Mouse (Mus musculus): ENCODE data around the gene Dock8. TPM values are rescaled to one million over a fixed set of nuclear protein-coding genes. Genes with fewer than 3 reads are reported as not detected.

Gene Dock8
- polyA plus RNA-seq, 1 experiment from 2014 or later = 2.2 TPM

- 81% methylated on average over 7 of the region's 7 CpGs for WGBS
Observed at GRCm38 (mm10) chr19:24983857-24984498, 15.4 kb upstream of the Dock8 start.

DNA sequence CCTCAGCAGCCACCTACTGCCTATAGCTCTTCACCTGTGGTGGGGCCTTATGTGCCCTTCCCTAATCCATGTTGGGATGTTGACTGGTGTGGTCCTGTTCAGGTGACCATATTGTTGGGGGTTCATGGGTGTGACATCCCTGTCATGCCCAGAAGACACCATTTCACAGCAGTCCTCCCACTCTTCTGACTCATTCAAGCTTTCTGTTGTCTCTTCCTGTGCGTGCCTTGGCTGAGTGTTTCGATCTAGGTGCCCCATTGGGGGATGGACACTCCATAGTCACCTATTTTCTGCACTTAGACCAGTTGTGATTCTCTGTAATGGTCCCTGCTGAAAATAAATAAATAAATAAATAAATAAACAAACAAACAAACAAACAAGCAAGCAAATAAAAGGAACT lies 14.3 kb upstream of the Dock8 start:
- Histone ChIP-seq H3K4me3 (no peak overlapping the region), H3K9me3 (no peaks in the 10 kb centered on the region), H3K27ac (no peak overlapping the region), H3K4me2 (no peak overlapping the region), H3K27me3 (no peaks in the 10 kb centered on the region), H3K36me3 (no peaks in the 10 kb centered on the region), H3K9ac (no peak overlapping the region), H3K4me1 (replicated peaks) (peaks cover 8% of the 10 kb centered on the region; the same call in 1 of the 2 replicates)
- no peak for ATAC-seq (ENCODE audit: low FRiP score)
- 94% methylated on average over 2 of the region's 2 CpGs for WGBS

More at GRCm38 (mm10) chr19:24983857-24984498, 15.4 kb upstream of the Dock8 start:
- peaks cover 8% of the 10 kb centered on the region; the same call in 1 of the 2 replicates for H3K4me1 ChIP-seq (replicated peaks)
- no peaks in the 10 kb centered on the region for H3K27me3 ChIP-seq
- no peaks in the 10 kb centered on the region for H3K36me3 ChIP-seq
- no peak for ATAC-seq (ENCODE audit: low FRiP score)
- H3K4me3 ChIP-seq = no peak overlapping the region
- H3K27ac ChIP-seq = no peak overlapping the region
- H3K9me3 ChIP-seq = no peaks in the 10 kb centered on the region
- no peak overlapping the region for H3K4me2 ChIP-seq
- no peak overlapping the region for H3K9ac ChIP-seq

GRCm38 (mm10) chr19:24987355-24987754 lies 12.0 kb upstream of the Dock8 start:
- Histone ChIP-seq H3K9me3 (no peaks in the 10 kb centered on the region), H3K4me1 (replicated peaks) (no peaks in the 10 kb centered on the region), H3K27ac (no peak overlapping the region), H3K27me3 (no peaks in the 10 kb centered on the region), H3K9ac (no peak overlapping the region), H3K36me3 (no peaks in the 10 kb centered on the region), H3K4me3 (no peak overlapping the region), H3K4me2 (no peak overlapping the region)
- WGBS = 73% methylated on average over 4 of the region's 4 CpGs
- no peak for ATAC-seq (ENCODE audit: low FRiP score)

GRCm38 (mm10) chr19:24988831-24989230 lies 10.5 kb upstream of the Dock8 start:
- H3K9ac ChIP-seq = no peak overlapping the region
- H3K4me2 ChIP-seq = no peak overlapping the region
- no peaks in the 10 kb centered on the region for H3K9me3 ChIP-seq
- H3K36me3 ChIP-seq = no peaks in the 10 kb centered on the region
- H3K4me3 ChIP-seq = no peak overlapping the region
- H3K4me1 ChIP-seq (replicated peaks) = no peaks in the 10 kb centered on the region
- 81% methylated on average over 5 of the region's 5 CpGs for WGBS
- no peaks in the 10 kb centered on the region for H3K27me3 ChIP-seq
- H3K27ac ChIP-seq = no peak overlapping the region
- ATAC-seq (ENCODE audit: low FRiP score) = no peak

DNA sequence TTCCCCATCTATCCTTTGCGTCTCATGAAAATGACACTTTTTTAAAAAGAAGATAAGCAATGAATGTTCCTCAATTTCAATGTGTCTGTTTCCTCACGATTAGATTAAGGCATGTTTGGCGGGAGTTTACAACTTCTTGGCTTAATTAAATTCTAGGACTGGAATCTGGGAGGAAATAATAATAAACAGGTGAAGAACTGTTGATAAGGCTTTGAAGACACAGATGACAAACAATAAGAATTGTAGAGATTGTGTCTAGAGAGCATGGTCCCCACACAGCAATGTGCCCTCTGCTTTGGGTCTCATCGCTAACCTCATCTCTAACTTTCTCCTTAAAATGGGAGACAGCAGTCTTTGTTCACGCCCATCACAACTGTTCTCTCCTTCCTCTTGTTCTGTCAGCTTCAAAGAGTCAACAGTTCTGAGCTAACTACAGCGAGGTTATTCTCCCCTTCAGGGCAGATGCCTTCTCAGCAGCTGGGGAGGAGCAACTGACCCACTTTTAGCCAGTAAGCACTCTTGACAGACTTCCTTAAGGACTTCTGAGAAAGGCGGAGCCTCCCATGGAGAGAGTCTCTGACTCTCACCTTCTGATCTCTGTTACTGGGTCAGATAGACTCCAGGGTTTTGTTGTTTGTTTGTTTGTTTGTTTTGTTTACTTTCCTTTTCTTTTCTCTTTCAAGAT lies 9.1 kb upstream of the Dock8 start:
- H3K27me3 ChIP-seq = no peaks in the 10 kb centered on the region; the same call in 1 of the 2 replicates
- no peak overlapping the region for H3K4me2 ChIP-seq
- no peaks in the 10 kb centered on the region for H3K4me1 ChIP-seq (replicated peaks)
- ATAC-seq (ENCODE audit: low FRiP score) = no peak
- H3K9me3 ChIP-seq = no peaks in the 10 kb centered on the region
- H3K9ac ChIP-seq = no peak overlapping the region
- H3K4me3 ChIP-seq = no peak overlapping the region
- no peak overlapping the region for H3K27ac ChIP-seq
- 81% methylated on average over 7 of the region's 7 CpGs for whole genome bisulfite sequencing
- no peaks in the 10 kb centered on the region for H3K36me3 ChIP-seq

- H3K4me2 ChIP-seq = no peak overlapping the region
- no peak for ATAC-seq (ENCODE audit: low FRiP score)
- no peak overlapping the region for H3K27ac ChIP-seq
- 61% methylated on average over 6 of the region's 6 CpGs for WGBS
- peaks cover 26% of the 10 kb centered on the region for H3K27me3 ChIP-seq
- H3K36me3 ChIP-seq = no peaks in the 10 kb centered on the region
- H3K9ac ChIP-seq = no peak overlapping the region
- no peak overlapping the region for H3K4me3 ChIP-seq
- H3K9me3 ChIP-seq = no peaks in the 10 kb centered on the region
- no peaks in the 10 kb centered on the region for H3K4me1 ChIP-seq (replicated peaks)
Observed at GRCm38 (mm10) chr19:24993526-24993925, 5.8 kb upstream of the Dock8 start.

GRCm38 (mm10) chr19:24994900-24995299 lies 4.4 kb upstream of the Dock8 start:
- H3K4me3 ChIP-seq = no peak overlapping the region
- 52% methylated on average over 8 of the region's 8 CpGs for WGBS

GRCm38 (mm10) chr19:24996815-24997704 lies 2.3 kb upstream of the Dock8 start:
- no peak for ATAC-seq (ENCODE audit: low FRiP score)
- peaks cover 62% of the 10 kb centered on the region for H3K27me3 ChIP-seq
- H3K36me3 ChIP-seq = no peaks in the 10 kb centered on the region
- no peak overlapping the region for H3K27ac ChIP-seq
- H3K4me2 ChIP-seq = no peak overlapping the region
- H3K4me1 ChIP-seq (replicated peaks) = peaks cover 15% of the 10 kb centered on the region
- no peaks in the 10 kb centered on the region for H3K9me3 ChIP-seq
- no peak overlapping the region for H3K9ac ChIP-seq
- WGBS = 73% methylated on average over 12 of the region's 12 CpGs
- no peak overlapping the region for H3K4me3 ChIP-seq

More at GRCm38 (mm10) chr19:24994900-24995299, 4.4 kb upstream of the Dock8 start:
- Histone ChIP-seq H3K27ac (no peak overlapping the region), H3K9ac (no peak overlapping the region), H3K27me3 (peaks cover 40% of the 10 kb centered on the region), H3K9me3 (no peaks in the 10 kb centered on the region), H3K36me3 (no peaks in the 10 kb centered on the region), H3K4me2 (no peak overlapping the region), H3K4me1 (replicated peaks) (peaks cover 10% of the 10 kb centered on the region)
- no peak for ATAC-seq (ENCODE audit: low FRiP score)

DNA sequence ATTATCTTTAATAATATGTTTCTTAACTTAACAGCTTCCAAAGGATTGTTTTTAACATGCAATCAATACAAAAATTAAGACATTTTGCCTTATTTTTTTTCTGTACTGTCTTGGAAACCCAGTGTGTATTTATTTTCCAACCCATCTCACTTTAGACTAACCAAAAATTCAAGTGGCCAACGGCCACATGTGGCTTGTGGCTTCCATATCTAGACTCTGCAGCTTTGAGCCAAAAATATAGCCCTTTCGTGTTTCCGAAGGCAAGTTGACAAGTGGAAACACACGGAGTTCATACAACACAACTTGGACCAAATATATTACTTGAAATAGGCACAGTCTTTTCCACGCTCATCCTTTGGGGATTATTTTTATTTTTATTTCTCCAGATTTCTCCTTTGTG lies 773 bp upstream of the Dock8 start:
- Histone ChIP-seq H3K27me3 (peaks cover 76% of the 10 kb centered on the region), H3K4me1 (replicated peaks) (peaks cover 15% of the 10 kb centered on the region), H3K9me3 (no peaks in the 10 kb centered on the region), H3K4me3 (peak overlapping the region; percentile 72; the same call in 1 of the 2 replicates), H3K4me2 (peak overlapping the region; percentile 99; the same call in 1 of the 2 replicates), H3K9ac (no peak overlapping the region), H3K27ac (no peak overlapping the region), H3K36me3 (no peaks in the 10 kb centered on the region)
- WGBS = 75% methylated on average over 5 of the region's 5 CpGs
- no peak for ATAC-seq (ENCODE audit: low FRiP score)

- Histone ChIP-seq H3K4me2 (peak overlapping the region; percentile 99), H3K4me3 (peak overlapping the region; percentile 72), H3K36me3 (no peaks in the 10 kb centered on the region), H3K27me3 (peaks cover 80% of the 10 kb centered on the region), H3K4me1 (replicated peaks) (peaks cover 15% of the 10 kb centered on the region), H3K9me3 (no peaks in the 10 kb centered on the region), H3K9ac (no peak overlapping the region), H3K27ac (no peak overlapping the region)
- ATAC-seq (ENCODE audit: low FRiP score) = no peak
- 42% methylated on average over 9 of the region's 9 CpGs for WGBS
Observed at GRCm38 (mm10) chr19:25000153-25000552, 819 bp downstream of the Dock8 start.

DNA sequence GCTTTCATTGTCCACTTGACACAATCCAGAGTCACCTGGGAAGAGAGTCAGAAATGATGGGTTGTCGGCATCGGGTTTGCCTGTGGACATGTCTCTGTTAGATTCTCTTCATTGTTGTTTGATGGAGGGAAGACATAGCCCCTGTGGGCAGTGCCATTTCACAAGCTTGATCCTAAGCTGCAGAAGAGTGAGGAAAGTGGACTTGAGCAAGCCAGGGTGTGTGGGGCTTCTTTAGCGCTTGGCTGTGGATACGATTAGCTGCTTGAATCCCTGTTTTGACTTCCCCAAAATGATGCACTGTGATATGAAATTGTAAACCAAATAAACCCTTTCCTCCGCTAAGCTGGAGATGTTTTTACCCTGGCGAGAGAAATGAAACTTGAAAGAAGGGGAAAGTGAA lies 2.7 kb downstream of the Dock8 start:
- Histone ChIP-seq H3K4me3 (no peak overlapping the region), H3K9ac (no peak overlapping the region), H3K27ac (no peak overlapping the region), H3K36me3 (no peaks in the 10 kb centered on the region), H3K9me3 (no peaks in the 10 kb centered on the region), H3K27me3 (peaks cover 69% of the 10 kb centered on the region), H3K4me1 (replicated peaks) (peaks cover 15% of the 10 kb centered on the region), H3K4me2 (no peak overlapping the region)
- 91% methylated on average over 6 of the region's 6 CpGs for WGBS
- ATAC-seq (ENCODE audit: low FRiP score) = no peak

- Histone ChIP-seq H3K9ac (no peak overlapping the region), H3K27me3 (peaks cover 61% of the 10 kb centered on the region), H3K4me3 (no peak overlapping the region), H3K36me3 (no peaks in the 10 kb centered on the region), H3K4me2 (no peak overlapping the region), H3K4me1 (replicated peaks) (peaks cover 15% of the 10 kb centered on the region), H3K9me3 (no peaks in the 10 kb centered on the region), H3K27ac (no peak overlapping the region)
- ATAC-seq (ENCODE audit: low FRiP score) = no peak
- WGBS = 80% methylated on average over 3 of the region's 3 CpGs
Observed at GRCm38 (mm10) chr19:25002828-25003227, 3.5 kb downstream of the Dock8 start.
